28 mouse cellular contexts compared by ENCODE assay signal in the genomic region with DNA sequence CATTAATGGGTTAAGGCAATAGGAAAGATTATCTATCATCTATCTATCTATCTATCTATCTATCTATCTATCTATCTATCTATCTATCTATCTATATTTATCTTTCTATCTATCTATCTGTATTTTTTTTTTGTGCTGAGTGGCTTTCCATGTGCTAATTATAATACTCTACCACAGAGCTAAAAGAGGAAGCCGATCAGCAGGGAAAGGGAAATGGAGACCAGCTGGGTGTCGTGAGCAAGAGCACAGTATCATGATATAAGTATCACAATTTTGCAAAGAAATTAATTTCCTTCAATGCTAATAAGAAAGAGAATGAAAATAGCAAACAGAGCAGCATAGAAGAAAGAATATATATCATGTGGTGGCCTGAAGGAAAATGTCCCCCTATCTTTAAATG.
"Had no signal": no experiment of that assay in that cellular context is flagged by ENCODE, and none has a peak within 500 bp of the region (broad histone marks: within the 10 kb centered on the region; RNA-seq: fewer than 3 reads in every experiment).

No protein-coding gene starts in this region.

- H3K4me2 ChIP-seq: embryonic facial prominence, embryonic 12.5 days; embryonic facial prominence, embryonic 13.5 days; embryonic facial prominence, embryonic 15.5 days; forebrain, embryonic 12.5 days; forebrain, embryonic 13.5 days; forebrain, embryonic 15.5 days had no signal

- H3K4me3 ChIP-seq: embryonic facial prominence, embryonic 10.5 days; embryonic facial prominence, embryonic 12.5 days; embryonic facial prominence, embryonic 13.5 days; embryonic facial prominence, embryonic 15.5 days; erythroblast, embryonic 14.5 days; forebrain, embryonic 10.5 days; forebrain, embryonic 12.5 days; forebrain, embryonic 13.5 days; forebrain, embryonic 15.5 days; gastrocnemius, adult 2 months; heart, adult 2 months; heart, embryonic 10.5 days had no signal

- H3K27ac ChIP-seq: embryonic facial prominence, embryonic 10.5 days; embryonic facial prominence, embryonic 12.5 days; embryonic facial prominence, embryonic 13.5 days; embryonic facial prominence, embryonic 15.5 days; forebrain, embryonic 10.5 days; forebrain, embryonic 12.5 days; forebrain, embryonic 13.5 days; forebrain, embryonic 15.5 days; gastrocnemius, adult 2 months; heart, adult 2 months; heart, embryonic 10.5 days had no signal

- H3K27me3 ChIP-seq: embryonic facial prominence, embryonic 12.5 days; embryonic facial prominence, embryonic 13.5 days; embryonic facial prominence, embryonic 15.5 days; forebrain, embryonic 12.5 days; forebrain, embryonic 13.5 days; forebrain, embryonic 15.5 days had no signal

- ATAC-seq: forebrain, embryonic 13.5 days; forebrain, embryonic 14.5 days; forebrain, embryonic 15.5 days; forebrain, postnatal 0 days had no signal

- H3K9me3 ChIP-seq: embryonic facial prominence, embryonic 10.5 days; embryonic facial prominence, embryonic 12.5 days; embryonic facial prominence, embryonic 13.5 days; embryonic facial prominence, embryonic 15.5 days; forebrain, embryonic 10.5 days; forebrain, embryonic 12.5 days; forebrain, embryonic 13.5 days; forebrain, embryonic 15.5 days; heart, embryonic 10.5 days had no signal

- H3K36me3 ChIP-seq: embryonic facial prominence, embryonic 10.5 days; embryonic facial prominence, embryonic 12.5 days; embryonic facial prominence, embryonic 13.5 days; embryonic facial prominence, embryonic 15.5 days; forebrain, embryonic 10.5 days; forebrain, embryonic 12.5 days; forebrain, embryonic 15.5 days; heart, embryonic 10.5 days had no signal

- H3K4me1 ChIP-seq: embryonic facial prominence, embryonic 10.5 days; embryonic facial prominence, embryonic 12.5 days; embryonic facial prominence, embryonic 13.5 days; embryonic facial prominence, embryonic 15.5 days; forebrain, embryonic 10.5 days; forebrain, embryonic 12.5 days; forebrain, embryonic 13.5 days; forebrain, embryonic 15.5 days; heart, embryonic 10.5 days had no signal

- H3K9ac ChIP-seq: embryonic facial prominence, embryonic 12.5 days; embryonic facial prominence, embryonic 13.5 days; embryonic facial prominence, embryonic 15.5 days; forebrain, embryonic 12.5 days; forebrain, embryonic 13.5 days; forebrain, embryonic 15.5 days; forebrain, postnatal 0 days had no signal

- DNase-seq: cerebellum, adult 18-20 months; cerebellum, adult 2 months; cerebellum, adult 9-10 months; cerebellum, adult 9-11 months; cerebellum, postnatal 10 days; cerebellum, postnatal 14 days; cerebellum, postnatal 25 days; cerebellum, postnatal 36 days; embryo, embryonic 11 days; forebrain, postnatal 0 days; gastrocnemius, adult 2 months; gastrocnemius, postnatal 10 days; gastrocnemius, postnatal 14 days; gastrocnemius, postnatal 25 days; gastrocnemius, postnatal 36 days; heart, adult 11 months; heart, adult 2 months had no signal
